Mouse (Mus musculus) hindbrain, embryonic 10.5 days (tissue): ENCODE results near the gene Heg1. TPM values are rescaled to one million over a fixed set of nuclear protein-coding genes. Genes with fewer than 3 reads are reported as not detected.
A peak's percentile ranks its signal among the peaks of the same experiment; 100 is the strongest.

Experiments
- DNase-seq: peaks from one replicate; pipeline ENCODE4 v3.0.0-alpha.2; 2017; ENCODE audit warnings: low spot score
- H3K27ac ChIP-seq: fragments of 300-500 bp; sonication (generic); 2 replicates; pipeline ENCODE4 v1.5.1; 2016; ENCODE audit warnings: mild to moderate bottlenecking, moderate library complexity
- H3K27me3 ChIP-seq: fragments of 300-500 bp; sonication (generic); 2 replicates; pipeline ENCODE4 v1.6.1; 2016; ENCODE audit warnings: mild to moderate bottlenecking; ENCODE audit not compliant: poor library complexity, insufficient read depth, severe bottlenecking
- H3K36me3 ChIP-seq: fragments of 300-500 bp; sonication (generic); 2 replicates; pipeline ENCODE4 v1.6.1; 2016; ENCODE audit warnings: mild to moderate bottlenecking, moderate library complexity
- H3K4me1 ChIP-seq: fragments of 300-500 bp; sonication (generic); replicated peaks from 2 replicates; pipeline ENCODE4 v1.6.1; 2016; ENCODE audit warnings: mild to moderate bottlenecking
- H3K4me3 ChIP-seq: fragments of 300-500 bp; sonication (generic); 2 replicates; pipeline ENCODE4 v1.5.1; 2016; ENCODE audit warnings: mild to moderate bottlenecking, moderate library complexity
- H3K9me3 ChIP-seq: fragments of 300-500 bp; sonication (generic); 2 replicates; pipeline ENCODE4 v1.6.1; 2016; ENCODE audit warnings: mild to moderate bottlenecking, moderate library complexity
- WGBS: fragments of 180-500 bp; shearing (Covaris S2); methylation state at CpG from one replicate; pipeline ENCODE4 v1.1.7; 2016; 5-methylcytosine and 5-hydroxymethylcytosine counted together
- polyA plus RNA-seq: library from polyadenylated mRNA; unstranded; fragments of >200 nt; fragmentation: Nextera tagmentation; extraction: Ambion mirVana; gene quantifications from 2 replicates; pipeline ENCODE4 v1.2.1, GENCODE M21; 2016

The Heg1 gene
- polyA plus RNA-seq, 1 experiment from 2014 or later: 21.9 TPM

DNA sequence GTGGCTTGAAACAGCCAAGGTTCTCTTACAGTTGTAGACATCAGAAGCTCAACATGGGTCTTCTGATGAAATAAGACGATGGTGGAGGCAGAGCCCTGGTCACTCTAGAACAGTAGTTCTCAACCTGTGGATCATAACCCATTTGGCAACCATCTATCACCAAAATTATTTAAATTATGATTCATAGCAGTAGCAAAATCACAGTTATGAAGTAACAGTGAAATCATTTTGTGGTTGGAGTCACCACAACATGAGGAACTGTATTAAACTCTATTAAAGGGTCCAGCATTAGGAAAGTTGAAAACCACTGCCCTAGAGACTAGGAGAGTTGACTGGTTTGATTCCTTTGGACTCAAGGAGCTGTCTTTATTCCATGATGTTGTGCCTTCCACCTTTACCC lies 15.1 kb upstream of the Heg1 start:
- no peak overlapping the region for H3K4me3 ChIP-seq
- no peak for DNase-seq
- no peak overlapping the region for H3K27ac ChIP-seq
- no peaks in the 10 kb centered on the region for H3K9me3 ChIP-seq
- no peaks in the 10 kb centered on the region for H3K27me3 ChIP-seq
- no peaks in the 10 kb centered on the region for H3K36me3 ChIP-seq
- H3K4me1 ChIP-seq: 0 out of 2 replicates have a peak, but pooled peaks cover 3% of the 10 kb centered on the region
- WGBS: 87% methylated on average over 1 of the region's 1 CpGs

GRCm38 (mm10) chr16:33670340-33670739 lies 13.8 kb upstream of the Heg1 start:
- Histone ChIP-seq H3K27me3 (no peaks in the 10 kb centered on the region), H3K36me3 (no peaks in the 10 kb centered on the region), H3K4me3 (no peak overlapping the region), H3K4me1 (0 out of 2 replicates have a peak, but pooled peaks cover 3% of the 10 kb centered on the region), H3K27ac (0 out of 2 replicates have a peak overlapping the region, but pooled peaks have one; percentile 10), H3K9me3 (no peaks in the 10 kb centered on the region)
- DNase-seq: no peak
- 72% methylated on average over 3 of the region's 3 CpGs for WGBS

DNA sequence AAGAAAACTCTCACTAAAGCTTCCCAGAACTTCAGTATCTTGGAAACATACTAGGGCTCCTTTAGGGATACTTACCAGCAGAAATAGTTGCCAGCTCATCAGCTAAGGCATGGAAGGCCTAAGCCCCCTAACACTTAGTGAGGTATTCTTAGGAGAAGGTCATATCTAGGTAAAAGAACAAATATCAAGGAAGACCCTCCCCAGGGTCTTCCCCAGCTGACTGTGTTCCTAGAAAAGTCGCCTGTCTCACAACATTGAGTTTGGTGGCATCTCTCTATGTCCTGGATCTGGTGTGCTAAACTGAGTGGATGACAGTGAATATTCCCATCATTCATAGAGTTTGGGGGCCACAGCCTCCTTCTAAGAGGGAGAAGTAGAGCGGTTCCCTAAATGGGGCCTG lies 13.2 kb upstream of the Heg1 start:
- H3K4me1 ChIP-seq: 0 out of 2 replicates have a peak, but pooled peaks cover 3% of the 10 kb centered on the region
- no peak for DNase-seq
- H3K27me3 ChIP-seq: no peaks in the 10 kb centered on the region
- no peaks in the 10 kb centered on the region for H3K9me3 ChIP-seq
- H3K27ac ChIP-seq: 0 out of 2 replicates have a peak overlapping the region, but pooled peaks have one; percentile 10
- 90% methylated on average over 2 of the region's 2 CpGs for WGBS
- no peak overlapping the region for H3K4me3 ChIP-seq
- H3K36me3 ChIP-seq: no peaks in the 10 kb centered on the region

GRCm38 (mm10) chr16:33672188-33672587 lies 12.0 kb upstream of the Heg1 start:
- Histone ChIP-seq H3K27ac (no peak overlapping the region), H3K36me3 (no peaks in the 10 kb centered on the region), H3K9me3 (no peaks in the 10 kb centered on the region), H3K27me3 (no peaks in the 10 kb centered on the region), H3K4me3 (no peak overlapping the region), H3K4me1 (peaks cover 14% of the 10 kb centered on the region)
- no peak for DNase-seq
- WGBS: 90% methylated on average over 4 of the region's 4 CpGs

DNA sequence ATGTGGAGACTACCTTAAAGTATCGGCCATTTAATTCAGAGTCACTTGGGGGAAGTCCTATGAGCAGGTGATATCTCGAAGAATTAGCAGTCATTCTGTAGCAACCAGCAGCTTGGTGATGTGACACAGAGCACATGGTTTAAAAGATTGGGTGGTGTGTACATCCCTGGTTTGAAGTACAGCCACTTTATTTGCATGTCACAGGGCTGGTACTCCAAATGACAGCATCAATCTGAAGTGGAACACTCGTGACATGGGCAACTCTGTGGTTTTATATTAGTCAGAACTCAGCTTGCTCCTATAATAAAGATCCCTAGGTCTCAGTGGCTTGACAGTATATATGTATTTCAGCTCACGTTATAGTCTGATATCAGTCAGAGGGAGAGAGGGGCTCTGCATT lies 11.5 kb upstream of the Heg1 start:
- WGBS: 89% methylated on average over 4 of the region's 4 CpGs
- DNase-seq: no peak
- no peaks in the 10 kb centered on the region for H3K9me3 ChIP-seq
- H3K27me3 ChIP-seq: no peaks in the 10 kb centered on the region
- H3K4me1 ChIP-seq: peaks cover 14% of the 10 kb centered on the region
- peak overlapping the region; percentile 66 for H3K27ac ChIP-seq
- H3K4me3 ChIP-seq: no peak overlapping the region
- no peaks in the 10 kb centered on the region for H3K36me3 ChIP-seq

GRCm38 (mm10) chr16:33673530-33674109 lies 10.6 kb upstream of the Heg1 start:
- no peaks in the 10 kb centered on the region for H3K27me3 ChIP-seq
- no peaks in the 10 kb centered on the region for H3K36me3 ChIP-seq
- 67% methylated on average over 14 of the region's 14 CpGs for WGBS
- peak overlapping the region; percentile 66 for H3K27ac ChIP-seq
- peaks cover 14% of the 10 kb centered on the region for H3K4me1 ChIP-seq
- DNase-seq: peak; percentile 58
- H3K4me3 ChIP-seq: no peak overlapping the region
- H3K9me3 ChIP-seq: no peaks in the 10 kb centered on the region

GRCm38 (mm10) chr16:33675151-33675847 lies 8.9 kb upstream of the Heg1 start:
- WGBS: 91% methylated on average over 10 of the region's 10 CpGs
- DNase-seq: no peak

DNA sequence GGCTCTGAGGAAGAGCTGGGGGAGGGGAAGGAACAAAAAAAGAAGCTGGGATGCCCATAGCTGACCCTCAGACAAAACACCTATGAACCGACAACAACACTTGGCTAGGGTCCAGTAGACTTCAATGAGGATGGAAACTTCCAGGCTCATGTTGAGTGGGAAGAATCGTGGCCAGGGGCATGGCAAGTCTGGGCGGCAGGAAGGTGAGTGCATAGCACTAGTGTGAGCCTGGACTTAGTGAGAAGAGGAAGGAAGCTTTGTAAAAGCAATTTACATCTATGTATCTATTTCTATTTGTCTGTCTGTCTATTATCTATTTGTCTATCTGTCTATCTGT lies 8.4 kb upstream of the Heg1 start:
- WGBS: 84% methylated on average over 3 of the region's 3 CpGs
- no peaks in the 10 kb centered on the region for H3K9me3 ChIP-seq

More at GRCm38 (mm10) chr16:33675151-33675847, 8.9 kb upstream of the Heg1 start:
- Histone ChIP-seq H3K4me1 (peaks cover 21% of the 10 kb centered on the region), H3K36me3 (no peaks in the 10 kb centered on the region), H3K4me3 (no peak overlapping the region), H3K27ac (0 out of 2 replicates have a peak overlapping the region, but pooled peaks have one; percentile 30), H3K9me3 (no peaks in the 10 kb centered on the region), H3K27me3 (no peaks in the 10 kb centered on the region)

DNA sequence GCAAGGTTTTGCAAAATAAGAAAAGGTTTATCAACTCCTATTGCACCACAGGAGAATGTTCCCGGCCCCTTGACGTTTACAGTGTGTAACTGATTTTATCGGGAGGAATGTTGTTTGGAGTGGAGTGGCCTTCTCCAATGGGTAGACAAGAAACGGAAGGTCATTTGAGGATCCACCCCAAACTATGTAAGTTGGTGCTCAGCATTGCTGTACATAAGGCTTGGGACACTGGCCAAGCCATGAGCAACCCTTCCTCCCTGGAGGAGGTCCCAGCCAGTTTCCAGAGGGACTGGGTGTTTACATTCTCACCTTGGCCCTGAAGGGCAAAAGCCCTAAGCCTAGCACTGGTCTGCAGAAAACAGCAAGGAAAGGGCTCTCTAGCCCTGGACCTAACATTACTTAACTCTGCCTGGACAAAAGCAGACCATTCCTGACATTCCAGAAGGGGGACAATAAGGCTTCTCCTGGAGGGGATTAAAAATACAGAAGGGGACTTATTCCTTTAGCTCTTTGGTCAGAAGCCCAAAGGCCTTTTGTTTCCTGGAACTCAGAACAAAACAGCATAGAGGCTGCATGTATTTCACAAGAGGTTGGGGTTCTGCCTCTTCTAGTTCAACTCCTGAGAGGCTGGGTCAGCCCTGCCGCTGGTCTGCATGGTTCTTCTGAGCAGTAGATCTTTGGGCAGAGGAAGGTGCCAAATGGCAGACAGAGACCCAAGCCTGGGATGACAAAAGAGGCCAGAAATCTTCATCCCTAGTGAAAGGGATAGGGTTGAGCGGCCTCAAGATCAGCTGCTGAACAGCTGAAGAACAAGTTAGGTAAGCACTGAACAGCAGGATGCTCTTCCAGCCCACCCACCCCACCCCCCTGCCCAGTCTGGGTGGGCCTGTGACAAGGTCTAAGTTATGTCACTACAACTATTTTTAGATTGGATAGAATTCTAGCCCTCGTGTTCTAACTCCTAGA lies 7.5 kb upstream of the Heg1 start:
- Histone ChIP-seq H3K27ac (peak overlapping the region; percentile 30), H3K4me3 (no peak overlapping the region), H3K4me1 (peaks cover 31% of the 10 kb centered on the region), H3K36me3 (no peaks in the 10 kb centered on the region), H3K27me3 (no peaks in the 10 kb centered on the region), H3K9me3 (no peaks in the 10 kb centered on the region)
- 77% methylated on average over 7 of the region's 7 CpGs for WGBS
- no peak for DNase-seq

More for the DNA sequence above, 8.4 kb upstream of the Heg1 start:
- H3K27ac ChIP-seq: no peak overlapping the region
- no peak for DNase-seq
- no peak overlapping the region for H3K4me3 ChIP-seq
- no peaks in the 10 kb centered on the region for H3K27me3 ChIP-seq
- H3K36me3 ChIP-seq: no peaks in the 10 kb centered on the region
- H3K4me1 ChIP-seq: peaks cover 26% of the 10 kb centered on the region

GRCm38 (mm10) chr16:33677313-33677690 lies 6.9 kb upstream of the Heg1 start:
- Histone ChIP-seq H3K4me1 (peaks cover 31% of the 10 kb centered on the region), H3K27me3 (no peaks in the 10 kb centered on the region), H3K36me3 (no peaks in the 10 kb centered on the region), H3K9me3 (no peaks in the 10 kb centered on the region), H3K4me3 (no peak overlapping the region), H3K27ac (no peak overlapping the region)
- 89% methylated on average over 7 of the region's 7 CpGs for WGBS
- DNase-seq: no peak

- Histone ChIP-seq H3K4me3 (no peak overlapping the region), H3K27ac (no peak overlapping the region), H3K27me3 (peaks cover 4% of the 10 kb centered on the region; the same call in 1 of the 2 replicates), H3K4me1 (peaks cover 34% of the 10 kb centered on the region), H3K9me3 (no peaks in the 10 kb centered on the region), H3K36me3 (no peaks in the 10 kb centered on the region)
- 90% methylated on average over 5 of the region's 5 CpGs for WGBS
- DNase-seq: no peak
Observed at GRCm38 (mm10) chr16:33677901-33678300, 6.3 kb upstream of the Heg1 start.

DNA sequence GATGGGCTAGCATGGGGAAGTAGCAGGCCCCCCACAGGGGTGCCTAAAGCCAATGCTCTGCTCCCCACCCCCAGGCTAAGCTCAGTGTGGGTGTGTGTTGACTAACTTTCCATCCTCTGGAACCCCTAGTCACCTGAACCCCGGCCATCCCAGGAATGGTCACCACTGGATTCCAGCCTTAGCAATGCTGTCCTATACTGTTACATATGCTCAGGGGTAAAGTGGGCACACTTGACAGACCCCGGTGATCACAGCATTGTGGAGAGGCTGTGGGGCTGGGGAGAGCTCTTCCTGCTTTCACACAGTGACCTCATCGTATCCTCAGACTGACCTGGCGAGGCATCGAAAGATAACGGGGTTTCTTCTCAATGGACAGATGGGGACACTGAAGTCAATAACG lies 3.9 kb upstream of the Heg1 start:
- Histone ChIP-seq H3K27me3 (peaks cover 4% of the 10 kb centered on the region; the same call in 1 of the 2 replicates), H3K4me3 (no peak overlapping the region), H3K9me3 (no peaks in the 10 kb centered on the region), H3K36me3 (no peaks in the 10 kb centered on the region), H3K27ac (no peak overlapping the region), H3K4me1 (peaks cover 51% of the 10 kb centered on the region)
- 80% methylated on average over 7 of the region's 7 CpGs for WGBS
- DNase-seq: no peak
